Mouse (Mus musculus): Measurements from ENCODE around the gene Pyy. TPM values are rescaled to one million over a fixed set of nuclear protein-coding genes. Genes with fewer than 3 reads are reported as not detected.
A peak's percentile ranks its signal among the peaks of the same experiment; 100 is the strongest.

Gene Pyy
- polyA plus RNA-seq, 1 experiment, result not detected

DNA sequence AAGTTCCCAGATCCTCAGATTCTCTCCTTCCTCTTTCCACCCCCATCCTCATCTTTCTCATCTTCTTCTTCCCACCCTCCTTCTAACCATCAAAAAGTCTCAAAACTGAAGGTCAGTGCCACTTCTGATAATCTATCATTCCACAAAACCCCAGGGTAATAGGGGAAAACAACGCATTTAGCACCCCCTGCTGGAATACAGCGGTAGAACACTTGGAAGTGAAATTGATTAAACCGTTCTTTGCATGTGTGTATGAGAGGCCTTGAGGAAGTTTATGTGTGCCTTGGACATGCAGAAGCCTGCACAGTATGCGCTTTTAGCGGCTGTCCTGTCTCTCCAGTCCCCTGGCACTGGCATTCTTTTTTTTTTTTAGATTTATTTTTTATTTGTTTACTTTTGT, 32.9 kb upstream of the Pyy start:
- WGBS, result 0% methylated on average over 5 of the region's 5 CpGs
- TF ChIP-seq POLR2A (IDR thresholded peaks at IDR 0.05; ENCODE audit: borderline replicate concordance, extremely low read depth, low read depth, low read length), result no peak
- TF ChIP-seq CTCF (IDR thresholded peaks at IDR 0.05; ENCODE audit: insufficient read depth, low read length), result peak; percentile 29; the same call in 1 of the 2 replicates
- peak; percentile 53 for DNase-seq

DNA sequence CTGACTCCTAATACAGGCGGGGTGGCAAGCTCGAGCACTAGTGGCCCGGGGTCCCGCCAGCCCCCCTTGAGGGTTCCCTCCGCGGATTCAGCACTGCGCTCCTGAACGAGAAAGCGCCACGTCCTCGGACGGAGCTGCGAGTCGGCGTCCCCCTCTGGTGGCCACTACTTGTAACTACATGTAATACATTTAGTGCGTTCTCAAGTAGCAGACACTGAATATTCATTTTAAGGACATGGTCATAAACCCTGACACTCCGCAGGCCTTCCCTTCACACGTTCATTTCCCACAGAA, 30.8 kb upstream of the Pyy start:
- no peak overlapping the region for H3K4me3 ChIP-seq (replicated peaks; ENCODE audit: extremely low read depth, low read depth, low read length)

More for the DNA sequence above, 32.9 kb upstream of the Pyy start:
- H3K4me3 ChIP-seq (replicated peaks; ENCODE audit: extremely low read depth, low read depth, low read length), result no peak overlapping the region
- H3K4me1 ChIP-seq (ENCODE audit: control insufficient read depth, insufficient read depth, low read length), result no peaks in the 10 kb centered on the region

DNA sequence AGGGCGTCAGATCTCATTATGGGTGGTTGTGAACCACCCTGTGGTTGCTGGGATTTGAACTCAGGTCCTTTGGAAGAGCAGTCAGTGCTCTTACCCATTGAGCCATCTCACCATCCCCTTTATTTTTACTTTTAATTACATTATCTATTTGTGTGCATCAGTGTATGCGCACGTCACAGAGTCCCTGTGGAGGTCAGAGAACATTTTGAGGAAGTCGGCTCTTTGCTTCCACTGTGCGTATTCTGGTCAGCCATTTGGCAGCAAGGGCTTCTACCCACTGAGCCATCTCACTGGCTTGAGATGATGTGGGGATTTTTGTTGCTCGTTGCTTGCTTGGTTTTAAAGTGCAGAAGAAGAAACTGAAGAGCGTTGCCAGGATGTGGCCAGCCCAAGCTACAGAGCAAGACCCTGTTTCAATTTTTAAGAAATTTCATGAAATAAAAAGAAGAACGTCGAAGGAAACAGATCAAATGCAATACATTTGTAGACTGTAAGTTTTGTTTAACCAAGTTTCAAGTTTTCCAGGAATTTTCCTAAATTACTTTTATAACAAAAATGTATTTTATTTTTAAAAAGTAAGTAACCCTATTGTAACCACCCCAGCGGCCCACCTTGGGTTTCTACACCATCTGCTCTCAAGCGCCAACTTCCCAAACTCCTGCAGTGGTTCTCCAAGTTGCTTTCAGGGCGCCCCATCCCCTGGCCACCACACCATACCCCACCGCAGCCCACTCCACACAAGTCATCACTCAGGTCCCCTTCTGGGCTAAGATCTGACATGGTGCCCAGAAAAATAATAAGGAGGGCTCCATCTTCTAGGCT, 30.2 kb upstream of the Pyy start:
- no peak for DNase-seq
- WGBS, result 41% methylated on average over 13 of the region's 13 CpGs
- no peak overlapping the region for H3K4me3 ChIP-seq (replicated peaks; ENCODE audit: extremely low read depth, low read depth, low read length)

More for the DNA sequence above, 30.8 kb upstream of the Pyy start:
- WGBS, result under 1% methylated on average over 18 of the region's 18 CpGs
- TF ChIP-seq CTCF (IDR thresholded peaks at IDR 0.05; ENCODE audit: insufficient read depth, low read length) (peak; percentile 91), POLR2A (IDR thresholded peaks at IDR 0.05; ENCODE audit: borderline replicate concordance, extremely low read depth, low read depth, low read length) (no peak)
- DNase-seq, result peak; percentile 50
- H3K4me1 ChIP-seq (ENCODE audit: control insufficient read depth, insufficient read depth, low read length), result no peaks in the 10 kb centered on the region

DNA sequence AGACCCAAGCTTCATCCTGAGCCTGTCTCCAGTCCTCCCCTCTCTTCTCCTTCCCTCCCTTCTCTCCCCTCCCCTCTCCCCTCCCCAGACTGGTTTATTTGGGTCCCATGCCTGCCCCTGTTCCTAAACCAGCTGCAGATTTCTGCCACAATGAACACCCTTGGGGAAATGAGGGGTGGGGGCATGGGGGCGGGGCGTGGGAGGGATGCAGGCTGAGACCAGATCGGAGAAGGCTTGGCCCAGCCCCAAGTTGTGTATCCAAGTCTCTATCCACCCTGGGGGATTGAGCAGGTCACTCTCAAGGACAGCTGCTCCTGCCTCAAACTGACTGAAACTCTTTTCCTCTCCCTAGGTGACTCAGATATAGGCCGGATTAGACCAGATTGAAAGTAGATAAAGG, 26.9 kb upstream of the Pyy start:
- DNase-seq, result no peak
- 21% methylated on average over 4 of the region's 4 CpGs for WGBS
- Histone ChIP-seq H3K4me3 (replicated peaks; ENCODE audit: extremely low read depth, low read depth, low read length) (no peak overlapping the region), H3K4me1 (ENCODE audit: control insufficient read depth, insufficient read depth, low read length) (no peaks in the 10 kb centered on the region)
- TF ChIP-seq POLR2A (IDR thresholded peaks at IDR 0.05; ENCODE audit: borderline replicate concordance, extremely low read depth, low read depth, low read length) (no peak), CTCF (IDR thresholded peaks at IDR 0.05; ENCODE audit: insufficient read depth, low read length) (no peak)

More for the DNA sequence above, 30.2 kb upstream of the Pyy start:
- TF ChIP-seq CTCF (IDR thresholded peaks at IDR 0.05; ENCODE audit: insufficient read depth, low read length) (no peak), POLR2A (IDR thresholded peaks at IDR 0.05; ENCODE audit: borderline replicate concordance, extremely low read depth, low read depth, low read length) (no peak)
- H3K4me1 ChIP-seq (ENCODE audit: control insufficient read depth, insufficient read depth, low read length), result no peaks in the 10 kb centered on the region

DNA sequence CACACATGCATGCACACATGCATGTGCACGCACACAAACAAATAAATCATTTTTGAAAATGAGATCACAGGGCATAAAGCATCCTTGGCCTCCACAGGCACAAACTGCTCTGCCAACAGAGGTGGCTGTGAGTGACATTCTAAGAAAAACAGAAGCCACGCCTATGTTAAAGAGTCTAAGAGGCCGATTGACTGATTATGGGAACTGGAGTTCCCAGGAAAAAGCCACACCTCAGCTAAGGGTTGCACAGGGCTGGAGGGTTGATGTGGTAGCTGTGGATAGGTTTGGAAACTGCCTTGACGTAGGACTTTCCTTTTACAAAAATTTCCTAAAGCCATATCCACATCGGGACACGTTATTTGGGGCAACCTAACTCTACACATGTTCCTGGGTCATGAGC, 9.8 kb upstream of the Pyy start:
- H3K4me1 ChIP-seq (ENCODE audit: control insufficient read depth, insufficient read depth, low read length), result no peaks in the 10 kb centered on the region
- DNase-seq, result no peak
- 68% methylated on average over 6 of the region's 6 CpGs for WGBS
- no peak for TF ChIP-seq POLR2A (IDR thresholded peaks at IDR 0.05; ENCODE audit: borderline replicate concordance, extremely low read depth, low read depth, low read length)
- no peak for TF ChIP-seq CTCF (IDR thresholded peaks at IDR 0.05; ENCODE audit: insufficient read depth, low read length)
- no peak overlapping the region for H3K4me3 ChIP-seq (replicated peaks; ENCODE audit: extremely low read depth, low read depth, low read length)

DNA sequence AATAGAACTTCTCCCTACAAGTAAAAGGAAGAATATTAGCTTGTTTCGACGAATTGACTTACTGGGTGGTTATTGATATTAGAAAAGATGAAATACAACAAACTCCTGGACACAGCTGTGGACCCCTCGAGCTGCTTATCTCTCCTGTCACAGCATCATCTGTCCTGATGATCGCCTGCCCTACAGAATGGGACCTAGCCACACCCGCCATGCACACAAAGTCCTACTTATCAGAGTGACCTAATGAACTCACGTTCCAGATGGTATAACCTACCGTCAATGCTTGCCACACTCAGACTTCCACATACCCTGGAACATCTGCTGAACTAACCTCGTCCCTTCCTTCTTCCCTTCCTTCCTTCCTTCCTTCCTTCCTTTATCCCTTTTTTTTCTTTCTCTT, 8.6 kb upstream of the Pyy start:
- TF ChIP-seq CTCF (IDR thresholded peaks at IDR 0.05; ENCODE audit: insufficient read depth, low read length), result no peak
- TF ChIP-seq POLR2A (IDR thresholded peaks at IDR 0.05; ENCODE audit: borderline replicate concordance, extremely low read depth, low read depth, low read length), result no peak
- Histone ChIP-seq H3K4me1 (ENCODE audit: control insufficient read depth, insufficient read depth, low read length) (no peaks in the 10 kb centered on the region), H3K4me3 (replicated peaks; ENCODE audit: extremely low read depth, low read depth, low read length) (no peak overlapping the region)
- WGBS, result 41% methylated on average over 8 of the region's 8 CpGs
- no peak for DNase-seq

DNA sequence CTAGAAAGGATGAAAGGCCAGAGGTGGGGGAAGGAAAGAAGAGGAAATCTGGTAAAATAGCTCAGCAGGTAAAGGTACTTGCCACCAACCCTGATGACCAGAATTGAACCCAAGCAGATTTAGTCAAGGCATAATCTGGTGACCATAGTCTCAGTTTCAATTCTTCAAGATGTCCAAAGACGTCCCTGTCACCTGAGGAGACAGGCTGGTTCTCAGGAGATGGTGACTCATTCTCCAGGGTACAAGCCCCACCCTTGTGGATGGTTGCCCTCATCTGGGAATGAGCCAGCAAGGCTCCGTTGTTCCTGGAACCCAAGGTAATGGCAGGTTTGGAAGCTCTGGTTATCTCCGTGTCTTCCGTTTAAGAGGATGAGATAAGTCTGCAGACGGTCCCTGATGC, 3.9 kb upstream of the Pyy start:
- Histone ChIP-seq H3K4me3 (replicated peaks; ENCODE audit: extremely low read depth, low read depth, low read length) (no peak overlapping the region), H3K4me1 (ENCODE audit: control insufficient read depth, insufficient read depth, low read length) (no peaks in the 10 kb centered on the region)
- DNase-seq, result no peak
- TF ChIP-seq POLR2A (IDR thresholded peaks at IDR 0.05; ENCODE audit: borderline replicate concordance, extremely low read depth, low read depth, low read length) (no peak), CTCF (IDR thresholded peaks at IDR 0.05; ENCODE audit: insufficient read depth, low read length) (no peak)
- 62% methylated on average over 5 of the region's 5 CpGs for WGBS

DNA sequence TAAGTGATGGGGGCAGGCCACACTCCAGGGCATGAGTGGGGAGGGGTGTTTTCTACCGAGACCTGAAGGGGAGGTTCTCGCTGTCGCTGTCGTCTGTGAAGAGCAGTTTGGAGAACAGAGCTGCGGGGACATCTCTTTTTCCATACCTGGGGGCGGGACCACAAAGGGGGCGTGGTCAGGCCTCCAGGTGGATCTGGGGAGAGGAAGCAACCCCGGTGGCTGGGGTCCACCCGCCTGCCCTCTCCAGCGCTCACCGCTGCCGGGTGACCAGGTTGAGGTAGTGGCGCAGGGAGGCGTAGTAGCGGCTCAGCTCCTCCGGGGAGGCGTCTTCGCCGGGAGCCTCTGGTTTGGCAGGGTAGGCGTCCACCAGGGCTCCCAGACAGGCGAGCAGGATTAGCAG, 721 bp downstream of the Pyy start:
- Histone ChIP-seq H3K4me1 (ENCODE audit: control insufficient read depth, insufficient read depth, low read length) (no peaks in the 10 kb centered on the region), H3K4me3 (replicated peaks; ENCODE audit: extremely low read depth, low read depth, low read length) (no peak overlapping the region)
- 5% methylated on average over 21 of the region's 21 CpGs for WGBS
- TF ChIP-seq CTCF (IDR thresholded peaks at IDR 0.05; ENCODE audit: insufficient read depth, low read length), result no peak
- no peak for DNase-seq

DNA sequence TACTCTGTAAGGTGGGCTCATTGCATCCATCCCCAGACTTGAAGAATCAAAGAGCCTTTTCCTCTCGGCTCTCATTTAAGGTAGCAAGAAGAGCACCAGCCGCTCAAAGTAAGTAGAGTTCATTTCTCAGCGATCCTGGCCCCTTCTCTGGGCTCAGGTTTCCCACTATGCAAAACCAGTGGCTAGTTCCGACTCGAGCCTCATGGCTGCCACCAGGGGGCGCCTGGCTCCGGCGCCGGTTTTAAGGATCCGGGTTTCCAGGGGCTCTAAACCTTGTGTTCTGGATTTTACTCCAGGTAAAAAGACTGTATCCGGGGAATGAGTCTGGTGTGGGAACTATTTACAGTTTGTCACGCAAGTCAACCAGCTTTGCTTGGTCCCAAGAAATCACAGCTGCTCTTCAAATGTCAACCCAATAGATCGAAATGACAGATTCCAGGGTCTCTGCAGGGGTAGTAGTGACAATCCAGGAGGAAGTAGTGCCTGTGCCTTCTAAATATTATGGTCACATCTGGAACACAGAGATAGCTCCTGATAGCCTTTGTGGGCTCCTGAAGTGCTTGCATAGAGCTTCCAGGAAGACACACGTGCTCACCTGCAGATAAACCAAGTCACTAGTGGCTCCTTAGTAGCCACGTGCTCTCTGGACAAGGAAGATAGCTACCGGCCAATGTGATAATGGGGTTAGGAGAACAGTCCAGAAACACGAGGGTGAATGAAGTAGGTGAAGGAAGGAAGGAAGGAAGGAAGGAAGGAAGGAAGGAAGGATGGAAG, 5.0 kb downstream of the Pyy start:
- Histone ChIP-seq H3K4me3 (replicated peaks; ENCODE audit: extremely low read depth, low read depth, low read length) (no peak overlapping the region), H3K4me1 (ENCODE audit: control insufficient read depth, insufficient read depth, low read length) (no peaks in the 10 kb centered on the region)
- DNase-seq, result peak; percentile 49
- 12% methylated on average over 17 of the region's 17 CpGs for WGBS
- TF ChIP-seq CTCF (IDR thresholded peaks at IDR 0.05; ENCODE audit: insufficient read depth, low read length) (peak; percentile 58), POLR2A (IDR thresholded peaks at IDR 0.05; ENCODE audit: borderline replicate concordance, extremely low read depth, low read depth, low read length) (no peak)

DNA sequence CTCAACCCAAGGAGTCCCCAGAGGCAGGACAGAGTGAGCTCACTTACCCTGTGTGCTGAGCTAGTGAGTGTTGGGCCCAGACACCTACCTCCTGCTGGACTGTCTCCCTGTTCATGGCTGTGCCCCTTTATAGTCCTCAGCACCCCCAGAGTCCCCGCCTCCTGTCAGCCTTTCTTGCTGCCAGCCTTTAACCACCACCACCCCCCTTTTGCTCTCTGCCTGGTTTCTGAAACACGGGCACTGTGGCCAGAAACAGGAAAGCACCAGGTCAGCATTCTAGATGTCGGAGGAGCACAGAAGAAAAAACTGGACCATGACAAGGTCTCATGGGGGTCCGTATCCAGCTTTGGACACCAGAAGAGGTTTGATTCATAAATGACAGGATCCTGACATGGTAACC, 6.4 kb downstream of the Pyy start, which contains the start of gene Ppy:
TSS of gene Ppy (minus strand) at position 101 of the 400 bp plus-strand sequence.
- no peak for TF ChIP-seq CTCF (IDR thresholded peaks at IDR 0.05; ENCODE audit: insufficient read depth, low read length)
- 75% methylated on average over 4 of the region's 4 CpGs for WGBS
- DNase-seq, result no peak
- Histone ChIP-seq H3K4me3 (replicated peaks; ENCODE audit: extremely low read depth, low read depth, low read length) (no peak within 1 kb of the TSS), H3K4me1 (ENCODE audit: control insufficient read depth, insufficient read depth, low read length) (no peaks in the 10 kb centered on the region)

All from lung, adult 2 months (tissue).